Mouse (Mus musculus) right cerebral cortex, postnatal 36 days (tissue): ENCODE measurements around the gene Rab43.

ENCODE experiments used
- DNase-seq, 2 experiments: peaks; one replicate each; pipeline ENCODE4 v3.0.0; 2022; ENCODE audit warnings: low spot score in 2 of 2, mixed read lengths in 1 of 2

Rab43 gene

DNA sequence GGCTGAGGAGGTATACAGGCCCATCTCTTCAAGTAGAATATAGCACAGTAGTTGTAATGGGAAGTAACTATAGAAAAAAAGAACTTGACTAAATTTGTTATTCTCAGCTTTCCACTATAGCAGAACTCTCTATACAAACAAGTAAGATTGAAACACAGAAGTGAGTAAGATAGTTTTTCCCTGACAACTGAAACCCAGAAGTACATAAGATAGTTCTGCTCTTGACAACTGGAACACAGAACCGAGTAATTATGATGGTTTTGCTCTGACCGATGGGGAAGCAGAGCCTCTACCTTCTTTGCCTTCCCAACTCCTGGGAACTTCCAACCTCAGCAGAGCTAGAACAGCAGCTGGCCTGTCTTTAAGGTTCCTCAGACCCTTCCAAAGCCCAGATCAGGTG is 2.8 kb downstream of the Rab43 start:
- DNase-seq: no peak

DNA sequence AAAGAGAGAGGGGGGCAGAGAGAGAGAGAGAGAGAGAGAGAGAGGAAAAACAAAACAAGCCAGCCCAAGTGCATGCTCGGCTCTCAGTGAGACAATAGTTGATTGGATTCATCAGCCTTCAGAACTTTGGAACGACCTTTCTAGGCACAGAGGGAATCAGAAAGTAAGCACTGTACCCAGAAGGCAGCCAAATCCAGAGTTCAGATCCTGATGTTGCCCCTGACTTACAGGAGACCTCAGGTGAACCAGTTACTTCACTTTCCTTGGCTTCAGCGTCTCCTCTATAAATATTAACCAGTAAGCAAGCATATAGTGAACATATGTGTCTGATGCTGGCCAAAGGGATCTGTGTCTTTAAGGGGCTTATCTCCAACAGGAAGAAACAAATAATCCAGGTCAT is 3.4 kb downstream of the Rab43 start:
- DNase-seq: no peak

- DNase-seq: no peak
Observed at GRCm38 (mm10) chr6:87807735-87808440, 4.1 kb downstream of the Rab43 start.

DNA sequence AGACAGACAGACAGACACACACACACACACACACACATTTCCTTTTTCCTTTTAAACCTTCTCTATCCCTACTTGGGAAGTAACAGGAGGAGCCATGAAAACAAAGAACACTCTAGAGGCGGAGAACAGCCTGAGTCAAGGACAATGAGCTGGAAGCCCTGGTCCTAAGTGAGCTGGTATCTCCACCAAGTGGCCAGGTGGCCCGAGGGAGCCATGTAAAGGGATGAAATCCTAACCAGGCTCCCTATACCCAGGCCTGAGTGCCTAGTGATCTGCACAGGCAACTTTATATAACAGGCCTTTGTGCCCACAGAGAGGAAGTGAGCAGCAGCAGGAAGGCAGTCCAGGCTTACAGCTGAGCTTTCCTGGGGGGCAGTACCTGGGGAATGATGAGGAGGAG is 5.1 kb downstream of the Rab43 start:
- no peak for DNase-seq

DNA sequence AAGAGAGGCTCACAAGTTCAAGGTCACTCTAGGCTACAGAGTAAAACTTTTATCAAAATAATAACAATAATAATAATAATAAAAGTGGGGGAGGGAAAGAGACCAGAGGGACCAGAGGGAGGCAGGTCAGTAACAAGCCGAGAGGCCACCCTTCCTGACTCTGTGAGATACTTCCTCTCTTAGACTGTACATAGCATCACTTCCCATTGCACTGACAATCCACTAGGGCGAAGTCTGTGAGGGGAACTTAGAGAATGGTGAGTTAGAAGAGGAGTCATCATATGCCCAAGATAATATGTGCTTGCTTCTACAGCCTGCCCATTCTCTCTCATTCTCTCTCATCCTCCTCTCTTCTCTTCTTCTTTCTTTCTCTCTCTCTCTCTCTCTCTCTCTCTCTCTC is 5.9 kb downstream of the Rab43 start:
- no peak for DNase-seq

DNA sequence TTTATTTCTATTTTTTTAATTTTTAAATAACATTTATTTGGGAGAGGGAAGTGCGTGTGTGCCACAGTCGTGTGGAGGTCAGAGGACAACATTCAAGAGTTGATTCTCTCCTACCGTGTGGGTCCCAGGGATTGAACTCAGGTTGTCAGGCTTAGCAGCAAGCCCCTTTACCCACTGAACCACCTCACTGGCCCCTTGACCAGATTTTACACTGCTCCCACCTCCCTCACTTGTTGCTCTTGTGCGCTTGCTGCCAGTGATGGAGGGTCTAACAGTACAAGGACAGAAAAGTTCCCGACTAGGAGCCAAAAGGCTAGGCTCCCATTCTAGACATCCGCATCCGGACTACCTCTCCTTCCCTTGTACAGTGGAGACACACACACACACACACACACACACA is 6.5 kb downstream of the Rab43 start:
- no peak for DNase-seq

DNA sequence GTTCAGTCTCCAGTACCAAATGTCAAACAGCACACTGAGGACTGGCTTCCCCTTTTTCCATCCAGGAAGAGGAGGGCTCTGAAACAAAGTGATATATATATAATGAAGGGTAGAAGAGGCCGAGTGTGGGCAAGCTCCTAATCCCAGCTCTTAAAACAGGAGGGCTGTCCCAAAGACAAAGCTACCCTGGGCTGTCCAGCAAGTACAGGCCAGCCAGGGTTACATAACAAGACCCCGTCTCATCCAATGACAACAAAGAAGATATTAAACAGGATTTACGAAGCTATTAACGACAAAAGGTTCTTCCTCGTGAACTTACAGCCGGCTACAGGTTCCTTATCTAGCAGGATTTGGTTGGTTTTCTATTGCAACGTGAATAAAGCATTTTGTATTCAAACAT is 7.1 kb downstream of the Rab43 start:
- no peak for DNase-seq

GRCm38 (mm10) chr6:87804036-87804435 is 7.9 kb downstream of the Rab43 start:
- no peak for DNase-seq

GRCm38 (mm10) chr6:87802462-87802861 is 9.5 kb downstream of the Rab43 start:
- DNase-seq: no peak

DNA sequence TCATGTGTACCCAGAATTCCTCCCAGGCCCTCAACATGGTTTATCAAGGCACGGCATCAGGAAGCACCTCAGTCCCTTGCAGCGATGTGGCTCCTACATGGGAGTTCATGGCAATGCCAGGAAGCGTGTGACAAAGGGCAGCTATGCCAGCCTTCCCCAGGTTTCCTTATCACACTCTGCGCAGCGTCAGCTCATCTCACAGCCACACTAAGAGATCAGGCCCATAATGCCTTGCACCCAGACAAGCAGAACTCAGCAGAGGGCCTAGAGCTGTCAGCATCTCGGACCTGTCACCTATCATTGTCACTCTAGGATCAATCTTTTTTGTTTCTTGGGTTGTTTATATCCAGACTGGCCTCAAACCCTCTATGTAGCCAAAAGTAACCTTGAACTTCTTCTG is 12.4 kb downstream of the Rab43 start:
- no peak for DNase-seq

GRCm38 (mm10) chr6:87797321-87797720 is 14.6 kb downstream of the Rab43 start:
- no peak for DNase-seq

DNA sequence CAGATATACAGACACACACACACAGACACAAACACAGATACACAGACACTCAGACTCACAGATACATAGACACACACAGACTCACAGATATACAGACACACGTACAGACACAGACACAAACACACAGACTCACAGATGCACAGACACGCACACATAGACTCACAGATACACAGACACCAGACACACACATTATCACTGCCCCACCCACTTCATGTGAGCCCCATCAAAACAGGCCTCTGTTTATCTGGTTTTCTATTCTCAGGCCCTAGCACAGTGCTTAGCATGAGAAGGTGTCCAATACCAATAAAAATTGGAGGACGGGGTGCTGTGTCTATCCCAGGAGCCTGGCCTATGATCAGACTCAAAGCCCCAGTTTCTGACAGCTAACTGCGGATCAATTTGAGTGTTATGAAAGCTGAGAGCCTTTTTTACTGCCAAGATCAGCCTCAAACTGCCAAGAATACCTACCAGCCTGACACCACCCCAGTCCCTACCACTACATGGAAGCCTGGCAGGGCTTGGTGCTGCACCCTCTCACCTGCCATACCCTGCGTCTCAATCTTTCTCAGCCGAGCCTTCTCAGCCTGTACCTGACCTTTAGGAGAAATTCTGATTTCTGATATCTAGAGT is 15.6 kb downstream of the Rab43 start:
- no peak for DNase-seq

DNA sequence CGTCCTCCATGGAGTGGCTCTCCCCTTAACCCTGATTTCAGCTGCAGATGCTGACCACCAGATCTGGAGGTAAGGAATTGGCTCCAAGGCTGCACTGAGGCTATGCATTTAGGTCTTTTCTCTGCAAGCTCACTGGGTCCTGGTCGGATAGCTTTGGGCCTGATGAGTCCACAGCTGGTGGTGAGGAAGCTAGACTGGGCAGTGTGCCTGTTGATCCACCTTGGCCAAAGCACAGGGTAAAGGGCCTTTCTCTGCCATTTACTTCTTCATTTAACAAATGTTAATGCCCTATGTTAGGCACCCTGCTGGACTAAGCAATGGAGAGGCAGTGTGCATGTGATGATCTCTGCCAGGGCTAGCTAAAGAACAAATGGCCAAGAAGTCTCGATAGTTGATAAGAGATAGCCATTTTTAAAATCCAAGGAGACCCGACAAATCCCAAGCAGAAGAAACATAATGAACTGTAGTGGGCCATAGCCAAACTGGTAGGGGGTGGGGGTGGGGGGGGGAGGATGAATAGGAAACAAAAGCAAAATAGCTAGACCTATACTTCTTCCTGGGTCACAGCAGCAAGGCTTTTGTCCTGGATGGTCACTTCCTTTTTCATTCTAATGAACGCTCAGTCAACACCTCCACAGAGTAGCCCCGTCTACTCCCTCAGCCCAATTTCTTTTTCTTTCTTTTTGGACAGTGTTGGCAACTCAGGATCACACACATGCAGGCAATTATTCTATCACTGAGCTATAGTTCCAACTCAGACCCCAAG is 16.4 kb downstream of the Rab43 start:
- DNase-seq: no peak

- DNase-seq: no peak
Observed at GRCm38 (mm10) chr6:87793821-87794510, 18.0 kb downstream of the Rab43 start.

DNA sequence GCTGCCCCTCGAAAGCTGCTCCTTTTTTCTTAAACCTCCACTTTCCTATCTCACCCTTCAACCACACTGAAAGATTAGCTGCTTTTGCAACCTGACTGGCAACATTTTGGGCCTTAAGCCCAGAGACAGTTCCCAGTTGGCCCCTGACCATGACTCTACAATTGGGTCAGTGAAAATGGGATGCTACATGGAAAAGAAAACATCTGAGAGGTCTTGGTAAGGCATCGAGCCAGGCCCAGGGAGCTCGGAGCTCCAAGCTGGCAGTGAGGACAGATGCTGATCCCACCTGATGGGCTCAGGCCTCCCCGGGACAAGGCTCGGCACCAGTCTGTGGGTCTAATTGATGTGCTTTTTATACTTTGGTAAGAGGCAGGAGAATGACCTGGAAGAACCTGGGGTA is 20.1 kb downstream of the Rab43 start:
- DNase-seq: no peak

GRCm38 (mm10) chr6:87790779-87791480 is 21.0 kb downstream of the Rab43 start:
- no peak for DNase-seq

GRCm38 (mm10) chr6:87789791-87790190 is 22.2 kb downstream of the Rab43 start:
- no peak for DNase-seq

DNA sequence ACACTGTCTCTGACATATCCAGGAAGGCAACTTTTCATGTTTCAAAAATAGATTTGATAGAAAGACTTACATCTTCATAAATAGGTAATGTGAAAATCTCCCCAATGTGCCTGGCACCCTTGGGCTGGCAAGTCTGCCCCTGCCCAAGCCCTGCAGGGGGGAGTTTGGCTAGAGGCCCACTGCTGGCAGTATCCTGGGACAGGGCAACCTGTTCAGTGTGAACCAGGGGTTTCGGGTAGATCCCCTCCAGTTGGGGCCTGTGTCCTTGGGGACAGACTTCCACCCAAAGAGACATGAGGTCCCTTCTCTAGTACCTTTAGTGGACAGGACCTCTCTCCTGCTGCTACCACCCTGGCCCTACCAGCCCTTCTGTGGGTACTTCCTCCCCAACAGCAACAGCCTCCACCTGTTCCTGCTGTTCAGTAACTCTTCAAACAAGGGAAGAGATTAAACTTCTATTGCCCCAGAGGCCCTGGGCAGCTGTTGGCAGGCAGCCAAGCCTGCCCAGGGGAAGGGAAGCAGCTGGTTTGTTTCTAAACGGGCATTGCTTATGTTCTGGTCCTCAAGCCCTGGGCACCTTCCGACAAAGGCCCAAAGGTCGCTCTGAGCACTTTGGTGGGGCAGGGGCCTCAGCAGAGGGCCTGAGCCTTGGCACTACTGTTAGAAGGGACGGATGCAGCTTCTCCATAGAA is 22.9 kb downstream of the Rab43 start:
- DNase-seq: no peak

DNA sequence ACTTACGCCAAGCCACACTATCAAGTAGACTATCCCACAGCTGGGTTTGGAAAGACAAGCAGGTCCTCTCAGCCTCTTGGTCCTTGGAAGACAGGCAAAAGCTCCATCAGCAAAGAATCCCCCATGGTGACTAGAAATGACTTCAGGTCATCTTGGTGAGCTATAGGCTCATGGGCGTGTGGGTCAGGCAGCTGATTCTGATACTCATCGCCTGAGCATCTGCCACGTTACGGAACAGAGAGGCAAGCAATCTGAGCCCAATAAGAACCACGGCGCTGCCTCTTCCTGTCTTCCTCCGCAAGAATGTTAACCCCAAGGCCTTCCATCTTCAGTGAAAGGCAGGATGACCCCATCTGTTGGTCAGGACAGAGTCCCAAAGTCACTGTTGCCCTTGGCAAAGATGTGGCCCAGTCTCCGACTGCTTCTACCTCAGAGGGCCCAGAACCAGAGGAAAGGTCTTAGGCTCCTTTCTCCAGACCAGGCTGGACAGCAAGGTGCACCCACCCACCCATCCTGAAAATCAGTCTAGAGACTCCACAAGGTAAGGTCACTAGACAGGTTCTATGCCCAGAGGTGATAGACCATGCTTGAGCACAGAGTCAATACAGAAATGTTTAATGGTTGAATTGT is 23.6 kb downstream of the Rab43 start:
- DNase-seq: no peak

DNA sequence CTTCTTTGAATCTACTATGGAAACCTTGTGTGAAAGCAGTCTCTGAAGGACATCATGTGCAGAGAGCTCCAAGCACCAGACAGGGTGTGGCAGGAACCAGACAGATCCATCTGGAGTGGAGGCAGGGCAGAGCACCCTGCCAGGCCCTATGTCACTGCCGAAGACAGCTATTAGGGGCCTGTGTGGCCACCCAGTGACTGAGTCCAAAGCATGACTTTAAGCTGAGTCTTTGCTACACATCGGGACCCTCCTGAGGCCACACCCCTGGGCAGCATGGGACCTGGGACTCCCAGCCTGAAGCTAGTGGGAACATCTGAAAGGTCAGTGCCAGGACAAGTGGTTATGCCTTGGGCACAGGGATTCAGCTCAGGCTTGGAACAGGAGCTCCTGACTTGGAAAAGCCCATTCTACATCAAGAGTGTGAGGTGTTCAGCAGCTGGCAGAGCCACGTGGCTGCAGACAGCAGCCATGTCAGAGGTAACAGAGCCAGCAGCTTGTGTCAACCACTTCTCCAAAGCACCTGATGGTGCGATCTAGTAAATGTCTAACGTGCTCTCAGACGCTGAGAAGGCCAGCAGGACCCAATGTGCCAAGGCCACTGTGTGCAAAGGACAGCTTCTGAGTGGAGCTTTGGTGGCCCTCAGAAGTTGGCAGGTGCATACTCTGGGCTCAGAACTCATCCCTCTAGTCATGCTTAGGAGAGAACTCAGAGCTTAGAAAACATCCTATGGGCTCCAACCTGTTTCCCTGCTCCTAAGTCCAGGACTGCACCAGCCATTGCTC is 24.7 kb downstream of the Rab43 start:
- no peak for DNase-seq
